Mouse (Mus musculus) spleen, adult 2 months (tissue): ENCODE measurements around the gene Pygm.

Experiments
- CTCF ChIP-seq: fragments of 200-500 bp; IDR thresholded peaks from 2 replicates; pipeline ENCODE4 v1.5.1; 2011; ENCODE audit warnings: mild to moderate bottlenecking, inconsistent platforms; ENCODE audit not compliant: insufficient read depth, insufficient read length, insufficient replicate concordance; ENCODE audit errors: extremely low read depth
- POLR2A ChIP-seq: fragments of 200-500 bp; IDR thresholded peaks from 2 replicates; pipeline ENCODE4 v1.6.1; 2011; ENCODE audit warnings: low read depth, low read length, inconsistent platforms

- no peak for TF ChIP-seq POLR2A
- TF ChIP-seq CTCF = no peak
Observed at GRCm38 (mm10) chr19:6349215-6349983, 34.8 kb upstream of the Pygm start.
